Mouse (Mus musculus) brain, embryonic 14.5 days (tissue): ENCODE measurements around the gene Dgki.

Experiments used
- CTCF ChIP-seq: fragments of 200-500 bp; IDR thresholded peaks from 2 replicates; pipeline ENCODE4 v1.5.1; 2012; ENCODE audit warnings: inconsistent platforms, mild to moderate bottlenecking, moderate library complexity, borderline replicate concordance; ENCODE audit not compliant: insufficient read depth, insufficient read length; ENCODE audit errors: extremely low read depth
- POLR2A ChIP-seq: fragments of 200-500 bp; IDR thresholded peaks from 2 replicates; pipeline ENCODE4 v1.6.1; 2012; ENCODE audit warnings: mild to moderate bottlenecking, inconsistent platforms, borderline replicate concordance; ENCODE audit not compliant: poor library complexity, insufficient read depth, insufficient read length, severe bottlenecking; ENCODE audit errors: extremely low read depth

GRCm38 (mm10) chr6:37212930-37213329 lies 87.1 kb downstream of the Dgki start:
- TF ChIP-seq POLR2A: no peak
- no peak for TF ChIP-seq CTCF
